Mouse (Mus musculus): Measurements from ENCODE around the gene Prok1. TPM values are rescaled to one million over a fixed set of nuclear protein-coding genes. Genes with fewer than 3 reads are reported as not detected.

The Prok1 gene
- total RNA-seq, 4 experiments from 2014 or later, result not detected

- no peak for DNase-seq (ENCODE audit: low spot score in 2 of 2)
Observed at GRCm38 (mm10) chr3:107238471-107238980, 981 bp downstream of the Prok1 start.

GRCm38 (mm10) chr3:107238051-107238450, 1.5 kb downstream of the Prok1 start:
- no peak for DNase-seq (ENCODE audit: low spot score in 2 of 2)

DNA sequence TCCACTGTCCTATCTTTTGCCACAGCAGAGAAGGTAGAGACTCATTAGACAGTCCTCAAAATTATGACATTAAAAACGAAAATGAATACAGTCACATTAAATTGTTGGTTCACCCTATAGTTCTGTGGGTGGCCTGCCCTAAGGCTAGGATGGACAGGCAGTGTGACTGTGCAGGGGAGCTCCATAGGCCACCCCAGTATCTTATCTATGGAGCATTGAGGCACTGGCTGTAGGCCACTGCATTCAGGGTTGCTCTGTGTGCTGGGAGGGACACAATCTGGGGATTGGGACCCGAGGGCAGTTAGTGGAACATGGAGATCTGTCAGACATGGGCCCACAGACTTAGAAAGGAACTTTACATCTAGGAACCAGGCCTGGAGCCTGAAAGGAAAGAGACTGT, 5.6 kb downstream of the Prok1 start:
- DNase-seq (ENCODE audit: low spot score in 2 of 2), result no peak

- peak; percentile 37 to 46 for DNase-seq (ENCODE audit: low spot score in 2 of 2)
Observed at GRCm38 (mm10) chr3:107233351-107233813, 6.1 kb downstream of the Prok1 start.

GRCm38 (mm10) chr3:107231202-107231601, 8.3 kb downstream of the Prok1 start:
- DNase-seq (ENCODE audit: low spot score in 2 of 2), result no peak

- no peak for DNase-seq (ENCODE audit: low spot score in 2 of 2)
Observed at GRCm38 (mm10) chr3:107230527-107230926, 9.0 kb downstream of the Prok1 start, which contains the start of gene A630076J17Rik. Gene A630076J17Rik, plus strand, starts transcription at chr3:107230614.

DNA sequence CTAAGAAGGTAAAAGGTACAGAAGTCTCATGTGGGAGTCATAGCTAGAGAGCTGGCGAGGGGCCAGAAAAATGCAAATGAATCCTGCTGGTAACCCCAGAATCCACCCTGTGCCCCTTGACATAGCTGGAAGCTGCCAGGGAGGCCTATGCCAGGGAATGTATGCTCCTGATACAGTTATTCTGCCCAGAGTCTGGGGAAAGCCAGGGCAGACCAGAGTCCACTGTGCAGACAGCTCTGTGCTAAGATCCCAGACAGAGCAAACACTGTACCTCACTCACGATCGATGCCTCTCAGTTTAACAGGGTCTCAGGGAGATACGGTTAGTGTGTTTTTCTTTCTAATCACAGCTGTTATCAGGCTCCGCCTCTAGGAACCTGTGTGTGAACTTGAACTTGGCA, 9.7 kb downstream of the Prok1 start:
- no peak for DNase-seq (ENCODE audit: low spot score in 2 of 2)

DNA sequence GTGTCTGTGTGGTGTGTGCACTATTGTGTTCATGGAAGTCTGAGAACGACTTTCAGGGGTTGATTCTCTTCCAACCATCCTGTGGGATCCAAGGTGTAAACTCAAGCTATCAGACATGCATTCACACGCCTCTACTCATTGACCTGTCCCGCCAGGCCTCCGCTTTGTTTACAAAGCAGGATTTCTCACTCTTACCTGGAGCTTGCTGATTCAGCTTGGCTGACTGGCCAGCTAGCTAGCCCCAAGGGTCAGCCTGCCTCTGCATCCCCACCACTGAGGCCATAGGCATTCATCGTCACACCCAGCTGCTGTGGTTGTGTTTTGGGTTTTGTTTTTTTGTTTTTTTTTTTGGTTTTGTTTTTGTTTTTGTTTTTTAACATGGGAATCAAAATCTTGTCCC, 10.3 kb downstream of the Prok1 start:
- DNase-seq (ENCODE audit: low spot score in 2 of 2), result no peak

DNA sequence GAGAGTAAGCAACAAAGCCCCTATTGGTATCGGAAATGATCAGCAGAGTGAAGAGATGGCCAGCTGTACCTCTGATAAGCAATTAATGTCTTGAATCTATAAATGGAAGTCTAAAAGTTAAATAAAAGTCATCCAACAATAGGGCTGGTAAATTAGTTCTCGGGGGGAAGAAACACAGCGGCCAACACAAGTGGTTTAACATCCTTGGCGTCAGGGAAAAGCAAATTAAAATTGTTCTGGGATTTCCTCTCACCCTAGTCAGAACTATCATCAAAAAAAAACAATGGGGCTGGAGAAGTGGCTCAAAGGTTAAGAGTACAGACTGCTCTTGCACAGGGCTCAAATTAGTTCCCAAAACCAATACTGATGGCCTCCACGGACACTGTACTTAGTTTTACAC, 13.7 kb downstream of the Prok1 start:
- no peak for DNase-seq (ENCODE audit: low spot score in 2 of 2)

GRCm38 (mm10) chr3:107223230-107223629, 16.3 kb downstream of the Prok1 start:
- no peak for DNase-seq (ENCODE audit: low spot score in 2 of 2)

- no peak for DNase-seq (ENCODE audit: low spot score in 2 of 2)
Observed at GRCm38 (mm10) chr3:107221608-107222007, 17.9 kb downstream of the Prok1 start, which contains the start of gene Cym. Gene Cym, minus strand, starts transcription at chr3:107221732.

GRCm38 (mm10) chr3:107218572-107218971, 20.9 kb downstream of the Prok1 start:
- DNase-seq (ENCODE audit: low spot score in 2 of 2), result no peak

GRCm38 (mm10) chr3:107217101-107217480, 22.4 kb downstream of the Prok1 start:
- DNase-seq (ENCODE audit: low spot score in 2 of 2), result no peak

- no peak for DNase-seq (ENCODE audit: low spot score in 2 of 2)
Observed at GRCm38 (mm10) chr3:107216400-107217100, 23.0 kb downstream of the Prok1 start.

DNA sequence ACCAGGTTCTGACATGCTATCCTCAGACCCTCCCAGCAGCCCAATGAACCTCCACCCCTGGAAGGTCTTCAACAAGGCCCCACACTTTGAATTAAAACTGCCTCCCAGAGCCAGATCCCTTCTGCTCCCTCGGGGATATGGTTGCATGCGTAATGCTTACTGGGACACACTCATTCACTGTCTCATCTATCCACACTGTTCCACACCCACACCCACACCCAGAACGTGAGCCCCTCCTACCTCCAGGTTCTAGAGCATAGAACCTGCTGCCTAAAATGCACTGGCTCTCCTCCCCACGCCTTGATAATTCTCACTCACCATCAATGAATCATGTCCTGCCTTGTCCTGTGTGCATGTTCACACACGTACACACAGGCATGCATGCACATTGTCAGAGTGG, 24.9 kb downstream of the Prok1 start:
- DNase-seq (ENCODE audit: low spot score in 2 of 2), result no peak

DNA sequence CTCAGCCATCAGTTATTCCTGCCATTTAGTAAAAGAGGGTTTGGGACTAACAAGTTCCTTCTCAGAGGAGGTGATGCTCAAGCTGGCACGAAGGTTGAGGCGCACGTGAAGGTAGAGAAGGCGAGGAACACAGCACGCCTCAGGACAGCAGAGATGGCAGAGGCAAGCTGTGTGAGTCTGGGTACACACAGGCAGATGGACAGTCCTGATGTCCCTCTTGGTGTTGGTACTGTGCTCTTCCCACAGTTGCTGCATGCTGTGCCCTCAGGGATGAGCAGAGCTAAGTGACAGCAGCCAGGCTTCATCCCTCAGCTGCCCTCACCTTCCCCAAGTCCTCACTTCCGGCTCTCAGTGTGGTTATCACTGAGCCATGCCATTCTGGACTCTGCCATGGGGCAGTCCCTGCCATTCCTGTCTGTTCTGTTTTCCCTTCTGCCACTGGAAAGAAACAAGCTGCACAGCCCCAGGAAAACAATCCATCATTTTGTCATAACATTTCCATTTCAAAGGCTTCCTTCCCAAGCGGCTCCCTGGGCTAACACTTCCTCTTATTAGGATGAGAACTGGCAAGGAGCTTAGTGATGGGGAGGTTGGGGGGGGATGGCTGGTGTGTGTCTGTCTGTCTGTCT, 31.8 kb downstream of the Prok1 start:
- DNase-seq (ENCODE audit: low spot score in 2 of 2), result no peak

DNA sequence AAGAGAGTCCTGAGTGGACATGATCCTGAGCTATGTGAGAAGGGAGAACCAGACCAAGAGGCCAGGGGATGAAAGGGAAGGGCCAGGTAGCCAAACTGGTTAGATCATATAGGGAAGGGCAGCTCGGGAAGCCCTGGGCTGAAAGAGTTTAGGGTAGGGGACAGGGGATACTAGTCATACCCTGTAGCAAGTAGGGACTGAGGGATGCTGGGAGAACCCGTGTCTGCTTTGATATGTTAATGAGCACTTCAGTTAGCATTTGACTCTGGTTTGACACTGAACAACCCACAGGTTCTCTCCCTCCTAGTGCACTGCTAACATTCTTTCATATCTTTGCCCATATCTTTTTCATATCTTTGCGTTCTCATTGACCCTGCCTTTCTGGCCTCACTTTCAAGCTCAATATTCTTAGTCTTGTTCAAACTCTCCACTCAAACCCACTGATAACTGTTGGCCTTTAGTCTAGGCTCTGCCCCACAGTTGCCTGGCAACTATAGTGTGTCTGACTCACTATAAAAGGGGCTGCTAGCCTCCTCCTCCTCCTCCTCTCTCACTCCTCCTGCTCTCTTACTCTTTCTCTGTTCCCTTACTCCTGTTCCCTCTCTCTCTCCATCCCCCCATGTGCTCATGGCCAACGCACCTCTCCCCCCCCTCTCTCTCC, 32.9 kb downstream of the Prok1 start:
- DNase-seq (ENCODE audit: low spot score in 2 of 2), result no peak

DNA sequence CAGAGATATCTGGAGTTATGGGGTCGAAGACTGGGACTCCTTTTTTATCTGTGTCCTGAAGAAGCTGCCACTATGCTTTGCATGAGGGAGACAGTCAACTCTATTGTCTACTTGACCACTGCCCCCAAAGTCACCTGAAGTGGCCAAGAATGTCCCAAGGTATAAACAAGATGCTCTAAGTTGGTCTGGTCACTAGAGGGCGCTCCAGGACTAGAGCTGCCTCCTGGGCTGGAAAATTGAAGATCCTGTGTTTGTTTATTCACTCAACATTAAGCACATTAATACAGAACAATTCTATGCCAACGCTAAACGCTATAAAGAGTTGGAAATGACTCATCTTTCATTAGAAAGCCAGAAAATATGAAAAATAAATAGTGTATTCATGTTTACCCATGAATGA, 33.5 kb downstream of the Prok1 start:
- DNase-seq (ENCODE audit: low spot score in 2 of 2), result peak; percentile 51

- DNase-seq (ENCODE audit: low spot score in 2 of 2), result no peak
Observed at GRCm38 (mm10) chr3:107205170-107205569, 34.3 kb downstream of the Prok1 start.

DNA sequence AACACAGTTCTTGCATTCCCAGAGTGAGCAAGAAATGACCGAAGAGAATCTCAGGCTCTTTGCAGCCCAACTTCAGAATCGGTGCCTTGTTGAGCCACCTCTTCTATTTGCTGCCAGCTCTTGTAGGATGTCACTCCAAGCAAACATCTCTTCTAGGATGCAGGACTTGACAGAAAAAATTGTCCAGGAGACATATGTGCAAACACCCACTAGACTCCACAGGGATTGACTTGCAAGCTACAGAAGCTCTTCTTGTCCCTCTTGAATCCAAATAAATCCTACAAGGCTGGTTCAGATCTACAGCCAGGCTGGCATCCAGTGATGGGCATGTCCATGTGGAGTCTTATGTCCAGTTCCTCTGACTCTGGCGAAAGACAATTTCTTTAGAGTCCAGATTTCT, 35.1 kb downstream of the Prok1 start:
- DNase-seq (ENCODE audit: low spot score in 2 of 2), result no peak

DNA sequence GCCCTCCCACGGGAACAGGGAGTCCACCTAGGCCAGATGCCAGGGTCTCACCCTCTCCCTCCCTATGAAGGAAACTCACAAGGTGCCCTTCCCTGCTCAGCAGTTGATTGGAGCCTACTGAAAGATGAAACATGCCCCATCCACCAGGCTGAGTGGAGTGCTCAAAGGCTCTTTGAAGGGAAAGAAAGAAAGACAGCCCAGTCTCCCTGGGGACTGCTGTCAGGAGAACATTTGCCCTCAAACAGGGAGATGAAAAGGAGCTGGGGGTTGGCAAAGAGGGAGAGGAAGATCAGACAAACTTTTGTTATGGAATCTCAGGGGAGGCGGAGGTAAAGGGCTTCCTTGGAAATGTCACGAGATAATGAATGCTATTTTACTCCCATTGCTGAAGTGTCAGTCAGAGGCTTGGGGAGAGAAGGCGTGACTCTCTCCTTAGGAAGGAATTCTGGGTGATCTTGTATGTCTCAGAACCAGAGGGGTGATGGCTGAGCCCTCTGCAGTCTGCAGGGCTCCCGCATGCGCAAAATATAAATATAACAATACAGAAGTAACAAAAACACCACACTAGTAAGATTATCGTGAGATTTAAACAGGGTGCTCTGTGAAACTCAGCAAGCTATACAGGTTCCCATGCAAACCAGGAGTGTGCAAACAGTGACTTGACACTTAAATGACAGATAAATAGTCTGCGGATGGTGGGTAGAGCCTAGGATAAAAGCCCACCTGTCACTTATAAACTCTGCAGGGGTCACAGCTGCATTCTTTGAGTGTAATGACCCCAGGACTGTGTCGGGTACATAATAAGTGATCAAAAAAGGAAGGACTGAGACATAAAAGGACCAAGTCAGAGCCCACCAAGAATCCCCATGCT, 38.0 kb downstream of the Prok1 start:
- no peak for DNase-seq (ENCODE audit: low spot score in 2 of 2)
